Mouse (Mus musculus): ENCODE measurements around the gene Cyp4a32.
"Not testable (repeated sequence)": the region's sequence is repeated elsewhere in the genome, so short reads cannot be mapped to it uniquely, and the experiment has no call there.

The Cyp4a32 gene

DNA sequence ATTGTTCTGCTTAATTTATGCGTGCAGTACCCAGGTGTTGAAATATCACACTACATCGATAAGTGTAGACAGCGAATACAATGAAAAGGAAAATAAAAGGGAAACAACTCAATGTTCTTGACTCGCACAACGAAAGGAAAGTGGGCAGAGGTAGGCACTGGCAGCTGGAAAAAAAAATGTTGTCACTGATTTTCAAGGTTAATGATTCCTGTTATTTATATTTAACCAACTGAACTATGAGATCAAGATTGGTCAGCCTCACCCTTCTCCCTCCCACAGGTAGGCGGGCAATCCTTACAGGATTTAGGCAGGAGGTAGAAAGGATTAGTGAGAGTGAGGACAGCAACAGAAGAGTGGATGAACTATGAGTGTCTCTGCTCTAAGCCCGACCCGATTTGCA, at the start of gene Cyp4a32:
TSS of gene Cyp4a32 (plus strand) at position 359 of the 400 bp plus-strand sequence.
- not testable (repeated sequence) for DNase-seq (ENCODE audit: low spot score in 2 of 2)

DNA sequence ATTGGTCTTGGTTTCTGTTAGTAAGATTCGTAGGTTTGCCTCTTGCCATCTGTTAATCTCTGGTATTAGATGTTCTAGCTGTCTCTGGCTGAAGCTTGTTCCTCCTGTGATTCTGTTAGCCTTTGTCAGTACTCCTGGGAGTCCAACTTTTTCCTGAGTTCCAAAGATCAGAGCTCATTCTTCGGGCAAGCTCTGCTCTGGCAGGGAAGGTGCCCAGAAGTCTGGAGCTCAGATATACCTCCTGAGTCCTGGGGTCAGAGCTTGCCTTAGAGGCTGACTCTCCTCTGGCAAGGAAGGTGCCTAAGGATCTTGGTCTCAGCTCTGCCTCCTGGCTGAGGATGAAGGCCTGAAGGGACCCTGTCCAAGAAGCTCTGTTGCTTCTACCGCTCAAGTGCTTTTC, 48.0 kb upstream of the Cyp4a32 start:
- no peak for DNase-seq (ENCODE audit: low spot score in 2 of 2)

DNA sequence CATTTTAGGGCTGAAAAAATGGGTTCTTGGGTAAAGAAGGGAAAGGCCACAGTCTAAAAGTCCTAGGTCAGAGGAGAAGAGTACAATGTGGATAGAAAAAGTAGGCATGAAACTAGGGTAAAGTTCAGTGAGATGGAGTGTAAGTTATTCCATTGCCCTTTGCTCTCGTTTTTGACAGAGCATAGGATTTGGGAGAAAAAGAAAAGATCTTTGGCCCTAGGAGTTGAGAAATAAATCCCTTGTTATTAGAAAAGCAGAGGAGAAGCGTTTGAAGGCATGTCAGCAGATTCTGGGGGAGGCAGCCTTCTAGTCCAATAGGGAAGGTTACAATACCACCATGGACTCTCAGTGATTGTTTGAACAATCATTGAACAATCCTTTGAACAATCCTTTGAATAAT, 45.3 kb upstream of the Cyp4a32 start:
- no peak for DNase-seq (ENCODE audit: low spot score in 2 of 2)

DNA sequence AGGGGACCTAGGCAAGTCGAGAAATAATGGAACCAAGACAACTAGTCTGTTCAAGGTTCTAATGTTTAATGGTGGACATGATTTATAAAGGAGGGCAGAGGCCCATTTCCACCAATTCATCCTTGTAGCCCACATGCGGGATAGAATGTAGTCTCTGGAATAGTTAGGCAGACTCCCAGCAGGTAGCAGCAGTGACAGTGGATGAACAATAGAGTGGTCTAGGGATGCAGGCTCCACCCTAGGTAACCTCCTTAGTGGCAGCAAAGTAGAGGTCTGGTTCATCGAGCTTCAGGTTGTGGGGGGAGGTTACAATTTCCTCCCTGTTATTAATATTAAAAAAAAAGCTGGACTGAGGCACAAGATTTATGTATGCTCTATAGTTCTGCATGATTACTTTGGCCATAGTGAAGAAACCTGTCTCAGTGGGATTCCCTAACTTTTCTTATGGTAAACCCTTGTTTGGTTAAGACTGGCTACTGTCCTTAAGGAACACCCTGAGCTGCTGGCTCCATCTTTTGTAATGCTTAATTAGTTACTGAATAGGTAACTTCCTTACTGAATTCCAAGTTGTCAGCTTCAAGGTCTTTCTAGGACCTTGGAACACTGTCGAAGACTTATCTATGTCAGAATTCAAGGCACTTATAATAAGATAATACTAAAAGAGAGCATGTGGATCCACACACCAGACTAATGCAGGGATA, 42.8 kb upstream of the Cyp4a32 start:
- DNase-seq (ENCODE audit: low spot score in 2 of 2): no peak

DNA sequence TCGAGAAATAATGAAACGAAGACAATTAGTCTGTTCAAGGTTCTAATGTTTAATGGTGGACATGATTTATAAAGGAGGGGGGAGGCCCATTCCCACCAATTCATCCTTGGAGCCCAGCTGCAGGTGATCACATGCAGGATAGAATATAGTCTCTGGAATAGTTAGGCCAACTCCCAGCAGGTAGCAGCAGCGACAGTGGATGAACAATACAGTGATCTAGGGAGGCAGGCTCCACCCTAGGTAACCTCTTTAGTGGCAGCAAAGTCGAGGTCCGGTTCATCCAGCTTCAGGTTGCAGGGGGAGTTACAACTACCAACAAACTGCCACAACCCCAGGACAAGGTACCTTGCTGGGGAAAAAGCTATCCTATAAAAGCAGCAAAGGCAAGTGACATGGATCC, 39.5 kb upstream of the Cyp4a32 start:
- not testable (repeated sequence) for DNase-seq (ENCODE audit: low spot score in 2 of 2)

DNA sequence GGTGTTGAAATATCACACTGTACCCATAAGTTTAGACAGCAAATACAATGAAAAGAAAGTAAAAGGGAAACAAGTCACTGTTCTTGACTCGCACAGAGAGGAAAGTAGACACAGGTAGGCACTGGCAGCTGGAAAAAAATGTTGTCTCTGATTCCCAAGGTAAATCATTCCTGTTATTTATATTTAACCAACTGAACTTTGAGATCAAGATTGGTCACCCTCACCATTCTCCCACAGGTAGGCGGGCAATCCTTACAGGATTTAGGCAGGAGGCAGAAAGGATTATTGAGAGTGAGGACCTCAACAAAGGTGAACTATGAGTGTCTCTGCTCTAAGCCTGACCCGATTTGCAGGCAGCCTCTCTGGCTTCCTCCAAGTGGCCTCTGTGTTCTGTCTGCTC, 37.4 kb upstream of the Cyp4a32 start, which contains the start of gene Cyp4a31:
TSS of gene Cyp4a31 (plus strand) at position 249 of the 400 bp plus-strand sequence.
- no peak for DNase-seq (ENCODE audit: low spot score in 2 of 2)

DNA sequence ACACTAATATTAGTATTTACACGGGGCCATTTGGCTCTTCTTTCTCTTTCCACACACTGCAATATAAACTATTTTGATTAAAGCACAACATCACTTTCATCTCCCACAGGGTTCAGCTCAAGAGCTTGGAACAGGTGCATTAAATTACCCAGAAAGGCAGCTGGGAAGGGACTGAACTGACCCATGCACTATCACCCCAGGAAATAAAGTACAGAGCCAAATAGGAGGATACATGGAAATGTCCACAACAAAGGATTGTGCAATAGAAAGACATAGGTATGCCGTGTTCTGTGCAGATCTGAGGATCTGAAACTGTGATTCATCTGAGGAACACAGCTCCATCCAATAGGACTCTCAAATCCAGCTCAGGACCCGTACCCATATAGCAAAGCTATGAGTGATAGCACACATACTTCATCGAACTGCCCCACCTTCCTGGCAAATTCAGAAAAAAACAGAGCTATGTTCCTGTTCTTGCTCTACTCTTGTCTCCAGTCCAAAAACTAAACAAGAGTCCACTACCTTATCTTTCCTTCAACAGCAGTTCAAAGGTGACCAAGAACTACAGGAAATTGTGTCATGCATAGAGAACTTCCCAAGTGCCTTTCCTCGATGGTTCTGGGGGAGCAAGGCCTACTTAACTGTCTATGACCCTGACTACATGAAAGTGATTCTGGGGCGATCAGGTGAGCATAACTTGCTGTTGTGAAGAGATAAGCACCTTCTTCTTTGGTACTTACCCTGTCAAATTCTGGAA, 36.1 kb upstream of the Cyp4a32 start:
- not testable (repeated sequence) for DNase-seq (ENCODE audit: low spot score in 2 of 2)

DNA sequence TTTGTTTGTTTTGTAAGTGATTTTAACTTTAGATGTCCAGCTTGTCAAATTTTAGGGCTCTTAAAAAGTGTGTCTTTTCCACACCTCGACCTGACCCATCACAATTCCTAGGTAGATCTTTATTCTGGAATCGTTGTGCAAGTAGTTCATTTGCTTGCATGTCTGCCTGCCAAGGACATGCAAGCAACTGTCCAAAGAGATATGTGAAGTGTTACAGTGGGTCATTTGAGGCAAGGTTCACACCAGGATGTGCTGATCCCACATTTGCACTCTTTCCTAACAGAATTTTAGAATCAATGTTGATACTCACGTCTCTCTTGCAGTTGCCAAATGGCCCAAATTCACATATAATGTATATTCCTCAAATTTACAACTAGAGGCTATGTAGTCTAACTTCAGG, 25.5 kb upstream of the Cyp4a32 start:
- DNase-seq (ENCODE audit: low spot score in 2 of 2): no peak

DNA sequence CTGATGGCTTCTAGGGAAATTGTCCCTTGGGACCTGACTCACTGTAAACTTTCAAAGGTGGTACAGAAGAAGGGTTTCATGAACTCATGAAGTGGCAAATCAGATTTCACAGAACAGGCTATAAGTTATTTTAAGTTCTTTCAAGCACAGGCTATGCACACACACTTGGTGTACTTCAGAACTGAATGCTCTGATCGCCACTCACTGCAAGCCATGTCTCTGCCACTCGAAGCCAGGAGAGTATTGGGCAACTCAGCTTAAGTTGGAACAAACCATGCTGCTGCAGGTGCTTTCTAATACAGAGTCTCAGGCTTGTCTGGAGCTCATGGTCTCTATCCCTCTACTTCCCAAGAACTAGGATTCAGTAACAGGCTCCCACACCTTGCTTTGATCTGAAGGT, 25.0 kb upstream of the Cyp4a32 start:
- DNase-seq (ENCODE audit: low spot score in 2 of 2): no peak

DNA sequence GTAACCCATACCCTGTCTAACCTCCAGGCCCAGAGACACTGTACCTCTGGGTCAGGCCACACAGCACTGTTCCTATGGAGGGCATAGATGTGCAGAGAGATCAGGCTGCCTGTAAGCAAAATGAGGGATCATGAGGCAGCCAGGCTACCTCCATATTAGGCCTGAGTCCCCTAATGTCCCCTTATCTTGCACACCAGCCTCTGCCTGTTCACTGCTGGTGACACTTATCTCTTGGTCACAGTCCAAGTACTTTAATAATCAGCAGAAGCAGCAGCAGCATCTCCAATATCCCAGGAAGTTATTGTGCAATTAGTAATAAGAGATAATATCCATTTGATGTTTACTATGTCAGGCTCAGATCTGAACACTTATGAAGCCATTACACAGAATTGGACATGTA, 17.7 kb upstream of the Cyp4a32 start:
- no peak for DNase-seq (ENCODE audit: low spot score in 2 of 2)

DNA sequence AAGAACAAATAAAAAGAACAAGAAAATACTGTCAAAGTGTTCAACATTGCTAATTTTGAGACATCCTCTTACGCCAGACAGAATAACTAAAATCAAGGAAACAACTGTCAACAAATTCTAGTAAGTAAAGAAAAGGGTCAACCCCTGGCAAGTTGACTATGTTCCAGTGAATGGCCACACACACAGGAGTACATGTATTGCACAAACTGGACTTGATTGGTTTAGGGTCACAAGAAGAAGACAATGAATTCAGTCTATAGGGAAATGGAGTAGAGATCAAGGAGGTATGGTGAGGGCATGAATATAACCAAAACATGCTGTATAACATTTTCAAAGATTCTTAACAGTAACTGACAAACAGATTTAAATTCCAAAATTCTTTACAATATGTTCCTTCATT, 4.4 kb upstream of the Cyp4a32 start:
- DNase-seq (ENCODE audit: low spot score in 2 of 2): no peak

DNA sequence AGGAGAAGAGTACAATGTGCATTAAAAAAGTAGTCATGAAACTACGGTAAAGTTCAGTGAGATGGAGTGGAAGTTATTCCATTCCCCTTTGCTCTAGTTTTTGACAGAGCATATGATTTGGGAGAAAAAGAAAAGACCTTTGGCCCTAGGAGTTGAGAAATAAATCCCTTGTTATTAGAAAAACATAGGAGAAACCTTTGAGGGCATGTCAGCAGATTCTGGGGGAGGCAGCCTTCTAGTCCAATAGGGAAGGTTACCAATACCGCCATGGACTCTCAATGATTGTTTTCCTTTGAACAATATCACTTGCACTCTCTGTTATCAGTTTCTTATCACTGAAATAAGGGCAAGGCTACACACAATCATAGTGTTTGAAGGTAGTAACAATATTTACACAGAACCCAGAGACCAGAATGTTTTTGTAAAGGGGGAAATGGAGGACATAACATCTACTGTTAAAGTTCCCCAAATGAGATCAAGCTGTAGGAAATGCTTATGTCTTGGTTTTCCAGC, 3.9 kb upstream of the Cyp4a32 start:
- DNase-seq (ENCODE audit: low spot score in 2 of 2): no peak

DNA sequence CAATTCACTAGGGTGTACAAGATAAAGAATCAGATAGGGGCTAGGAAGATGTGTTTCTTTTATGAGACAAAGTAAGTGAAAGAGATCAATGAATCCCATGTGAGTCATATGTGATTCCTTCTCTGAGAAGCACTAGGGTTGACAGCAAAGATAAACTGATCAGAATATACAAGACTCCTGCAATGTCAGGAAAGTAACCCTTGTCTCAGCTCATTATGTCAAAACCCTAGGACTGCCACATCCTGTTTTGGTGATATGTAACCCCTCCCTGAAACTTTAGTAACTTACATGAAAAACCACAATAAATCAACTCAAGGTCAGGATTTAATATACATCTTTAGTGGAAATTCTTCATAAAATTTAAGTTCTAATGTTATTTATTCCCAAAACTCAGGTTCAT, 13.2 kb downstream of the Cyp4a32 start:
- DNase-seq (ENCODE audit: low spot score in 2 of 2): no peak

DNA sequence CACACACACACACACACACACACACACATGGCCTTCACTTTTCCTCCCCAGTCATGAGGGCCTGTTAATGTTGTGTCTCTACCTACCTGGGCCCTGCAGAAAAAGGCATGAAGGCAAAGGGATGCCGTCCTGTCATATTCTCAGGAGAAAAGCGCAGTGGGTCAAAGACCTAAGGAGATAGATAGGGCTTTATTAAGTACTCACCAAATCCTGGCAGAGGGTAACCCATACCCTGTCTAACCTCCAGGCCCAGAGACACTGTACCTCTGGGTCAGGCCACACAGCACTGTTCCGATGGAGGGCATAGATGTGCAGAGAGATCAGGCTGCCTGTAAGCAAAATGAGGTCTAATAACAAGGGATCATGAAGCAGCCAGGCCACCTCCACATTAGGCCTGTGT, 24.8 kb downstream of the Cyp4a32 start:
- DNase-seq (ENCODE audit: low spot score in 2 of 2): not testable (repeated sequence)

DNA sequence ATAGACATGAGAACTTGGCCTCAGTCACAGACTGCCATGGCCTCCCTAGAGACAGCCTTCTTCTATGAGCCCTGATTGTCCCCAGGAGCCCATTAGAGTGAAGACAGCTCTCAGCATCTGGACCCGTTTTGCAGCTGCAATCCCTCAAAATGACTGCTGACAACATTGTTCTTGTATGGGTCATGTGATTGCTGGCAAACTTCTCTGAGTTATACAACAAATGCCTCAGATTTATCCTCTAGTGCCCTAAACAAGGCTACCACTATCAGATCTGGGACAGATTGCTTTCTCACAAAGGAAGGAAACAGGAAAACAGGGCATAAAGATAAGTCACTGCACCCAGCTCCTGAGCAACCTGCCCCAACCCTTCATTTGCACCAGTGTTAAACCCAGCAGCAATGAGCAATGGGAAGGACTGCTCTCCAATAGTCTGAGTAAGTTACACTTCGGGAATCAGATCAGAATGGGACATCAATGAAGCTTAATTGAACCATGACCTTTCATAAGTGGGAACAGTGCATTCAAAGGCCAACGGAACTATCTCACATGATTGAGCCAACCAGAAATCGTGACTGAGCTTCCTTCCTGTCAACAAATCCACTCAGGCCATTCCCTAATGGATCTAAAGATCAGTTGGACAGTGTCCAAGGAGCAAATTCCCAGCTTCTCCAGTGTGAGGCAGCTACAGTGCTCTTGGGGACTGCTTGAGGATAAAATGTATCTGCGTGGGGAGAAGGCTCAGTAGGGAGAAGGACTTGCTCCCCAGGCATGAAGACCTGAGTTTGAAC, 42.4 kb downstream of the Cyp4a32 start:
- no peak for DNase-seq (ENCODE audit: low spot score in 2 of 2)

DNA sequence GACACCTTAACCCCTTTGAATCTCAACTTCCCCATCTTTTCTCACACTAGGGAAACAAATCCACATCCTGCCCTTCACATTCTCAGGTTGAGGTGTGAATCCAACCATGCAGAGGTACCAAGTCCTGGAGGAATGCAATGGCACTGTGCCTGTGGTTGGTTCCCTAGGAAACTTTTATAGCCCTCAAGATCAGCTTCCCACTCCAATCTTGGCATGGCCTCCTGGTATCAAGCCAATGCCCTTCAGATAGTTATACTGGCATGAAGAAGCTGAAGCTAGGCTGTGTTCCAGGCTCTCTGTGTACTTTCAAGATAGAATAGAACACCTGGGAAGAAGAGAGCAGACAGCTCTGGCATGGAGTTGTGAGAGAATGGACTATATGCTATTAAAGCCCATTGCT, 44.6 kb downstream of the Cyp4a32 start:
- no peak for DNase-seq (ENCODE audit: low spot score in 2 of 2)

DNA sequence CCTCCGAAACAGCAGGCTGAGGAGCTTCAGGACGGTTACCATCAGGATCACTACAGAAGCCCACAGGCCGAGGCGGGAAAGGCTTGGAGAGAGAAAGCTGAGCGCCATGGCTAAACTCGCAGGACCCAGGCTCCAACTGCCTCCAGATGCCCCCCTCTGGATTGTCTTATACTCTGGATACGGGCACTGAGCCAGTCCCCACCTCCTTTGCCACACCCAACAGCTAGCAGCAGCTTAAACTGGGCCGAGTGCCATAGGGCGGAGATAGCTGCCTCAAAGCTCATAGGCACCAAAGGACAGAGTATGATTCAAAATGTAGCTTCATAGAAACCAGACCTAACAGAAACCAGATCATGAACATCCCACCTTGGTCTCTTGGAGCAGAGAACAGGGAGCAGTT, 46.8 kb downstream of the Cyp4a32 start, which contains the start of gene Cyp4b1:
TSS of gene Cyp4b1 (minus strand) at position 144 of the 400 bp plus-strand sequence.
- no peak for DNase-seq (ENCODE audit: low spot score in 2 of 2)

DNA sequence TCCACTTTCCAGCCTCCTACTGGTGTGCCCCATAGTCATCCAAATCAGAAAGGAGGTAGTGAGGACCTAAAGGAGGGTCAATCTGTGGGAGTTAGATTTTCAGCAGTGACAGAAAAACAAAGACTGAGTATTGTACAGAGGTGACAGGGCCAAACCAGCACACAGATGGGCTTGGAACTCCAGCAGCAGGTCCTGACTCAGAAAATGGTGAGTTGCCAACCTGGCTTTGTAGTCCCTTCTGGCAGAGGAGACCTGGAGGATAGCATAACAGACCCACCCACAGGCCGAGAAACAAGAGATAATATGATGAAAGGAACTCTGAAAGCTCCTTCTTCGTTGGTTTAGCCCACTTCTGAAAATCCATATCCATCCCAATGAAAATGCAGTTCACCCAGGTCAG, 48.0 kb downstream of the Cyp4a32 start:
- no peak for DNase-seq (ENCODE audit: low spot score in 2 of 2)

DNA sequence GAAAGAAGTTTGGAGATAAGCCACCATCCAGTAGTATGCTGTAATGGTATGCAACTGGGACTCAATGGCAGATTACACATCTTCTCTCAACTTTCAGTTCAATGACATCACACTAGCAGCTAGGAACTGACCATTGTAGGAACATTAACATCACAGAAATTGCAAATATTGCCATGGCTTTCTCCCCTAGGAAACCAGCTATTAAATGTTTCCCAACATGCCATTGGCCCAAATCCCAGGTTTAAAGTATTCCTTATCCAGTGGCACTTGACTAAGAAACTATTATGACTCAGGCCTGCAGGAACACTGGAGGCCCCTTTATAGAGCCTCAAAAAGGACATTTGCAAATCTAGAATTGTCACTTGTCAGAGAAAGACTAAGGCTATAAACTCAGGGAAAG, 48.6 kb downstream of the Cyp4a32 start:
- DNase-seq (ENCODE audit: low spot score in 2 of 2): no peak

DNA sequence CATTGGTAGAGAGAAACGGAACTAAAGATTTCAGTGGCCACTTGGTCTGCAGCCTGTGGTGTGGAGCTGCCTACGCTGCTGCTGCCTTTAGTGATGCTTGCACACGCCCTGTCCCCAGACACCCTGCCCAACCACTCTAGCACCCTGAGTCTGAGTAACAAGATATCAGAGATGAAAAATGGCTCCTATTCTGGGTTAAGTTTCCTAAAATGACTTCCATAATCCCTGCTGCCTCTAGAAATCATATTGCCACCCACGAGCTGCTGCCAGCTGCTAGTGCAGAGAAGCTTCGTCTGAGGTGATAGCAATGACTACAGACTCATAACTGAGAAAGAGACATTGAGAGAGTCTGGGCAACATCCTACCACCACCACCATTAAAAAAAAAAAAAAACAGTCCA, 50.1 kb downstream of the Cyp4a32 start:
- no peak for DNase-seq (ENCODE audit: low spot score in 2 of 2)

DNA sequence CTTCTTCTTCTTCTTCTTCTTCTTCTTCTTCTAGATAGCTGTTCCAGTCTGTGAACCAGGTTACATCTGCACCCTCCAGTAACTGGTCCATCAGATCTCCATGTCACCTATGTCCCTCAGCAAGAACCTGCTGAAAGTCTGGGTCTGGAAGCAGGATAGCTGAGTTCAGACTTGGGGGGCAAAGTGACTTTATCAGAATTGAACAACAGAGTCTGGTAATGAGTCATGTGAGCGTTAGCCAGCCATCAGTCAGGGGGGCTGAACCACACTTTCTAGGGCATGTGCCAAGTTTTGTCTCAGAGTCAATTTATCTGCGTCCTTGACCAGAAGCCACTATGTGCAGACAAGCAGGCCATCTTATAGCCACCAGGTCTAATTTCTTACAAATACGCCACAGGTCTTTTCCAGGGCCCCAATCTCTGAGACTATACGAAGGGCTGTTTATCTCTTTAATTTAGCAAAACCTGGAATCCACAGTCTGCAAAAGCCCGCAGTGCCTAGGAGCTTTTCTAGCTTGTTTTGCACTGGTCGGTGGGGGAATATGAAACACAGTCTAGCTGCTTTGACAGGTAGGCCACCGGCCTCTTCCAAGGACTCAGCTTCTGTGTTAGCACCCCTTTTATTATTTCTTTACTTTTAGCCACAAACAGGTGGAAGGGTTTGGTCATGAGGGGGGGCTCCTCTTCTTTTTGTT, 55.2 kb downstream of the Cyp4a32 start:
- not testable (repeated sequence) for DNase-seq (ENCODE audit: low spot score in 2 of 2)

DNA sequence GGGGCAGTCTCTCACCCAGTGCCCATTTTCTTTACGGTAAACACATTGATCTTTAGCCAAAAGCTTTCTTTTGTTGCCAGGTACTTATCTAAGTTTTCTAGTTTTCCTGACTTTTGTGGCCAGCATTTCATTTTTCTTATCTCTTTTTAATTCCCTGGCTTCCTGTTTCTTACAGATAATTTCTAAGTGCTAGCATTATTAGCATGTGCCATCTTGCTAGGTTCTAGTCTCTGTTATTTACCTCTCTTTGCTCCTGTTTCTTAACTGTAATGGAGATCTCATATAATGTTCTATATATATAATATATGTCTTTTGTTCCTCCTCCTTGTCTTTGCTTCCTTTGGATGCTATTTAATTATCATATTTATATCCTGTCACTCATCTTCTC, 55.8 kb downstream of the Cyp4a32 start:
- not testable (repeated sequence) for DNase-seq (ENCODE audit: low spot score in 2 of 2)

Measured in cerebellum, postnatal 4 days (tissue).